Mouse (Mus musculus): ENCODE results near the gene Pdcd5.

The Pdcd5 gene

GRCm38 (mm10) chr7:35646317-35647081 lies 822 bp downstream of the Pdcd5 start:
- DNase-seq (ENCODE audit: low spot score), result peak; percentile 41

- no peak for DNase-seq (ENCODE audit: low spot score)
These were observed 7.2 kb downstream of the Pdcd5 start for GRCm38 (mm10) chr7:35640072-35640471.

- no peak for DNase-seq (ENCODE audit: low spot score)
These were observed 10.4 kb downstream of the Pdcd5 start for GRCm38 (mm10) chr7:35636874-35637273.

- peak; percentile 75 for DNase-seq (ENCODE audit: low spot score)
These were observed 11.1 kb downstream of the Pdcd5 start for GRCm38 (mm10) chr7:35636229-35636628.

- peak; percentile 37 for DNase-seq (ENCODE audit: low spot score)
These were observed 18.8 kb downstream of the Pdcd5 start for GRCm38 (mm10) chr7:35628496-35628895.

- no peak for DNase-seq (ENCODE audit: low spot score)
These were observed 19.9 kb downstream of the Pdcd5 start for GRCm38 (mm10) chr7:35627371-35627770.

GRCm38 (mm10) chr7:35626038-35626437 lies 21.3 kb downstream of the Pdcd5 start:
- no peak for DNase-seq (ENCODE audit: low spot score)

- no peak for DNase-seq (ENCODE audit: low spot score)
These were observed 24.7 kb downstream of the Pdcd5 start for GRCm38 (mm10) chr7:35622626-35623025.

GRCm38 (mm10) chr7:35617513-35617912 lies 29.8 kb downstream of the Pdcd5 start:
- DNase-seq (ENCODE audit: low spot score), result no peak

- no peak for DNase-seq (ENCODE audit: low spot score)
These were observed 38.1 kb downstream of the Pdcd5 start for GRCm38 (mm10) chr7:35609245-35609644.

- no peak for DNase-seq (ENCODE audit: low spot score)
These were observed 40.5 kb downstream of the Pdcd5 start for GRCm38 (mm10) chr7:35606816-35607215.

- DNase-seq (ENCODE audit: low spot score), result no peak
These were observed 44.6 kb downstream of the Pdcd5 start for GRCm38 (mm10) chr7:35602766-35603165.

GRCm38 (mm10) chr7:35601106-35601505 lies 46.2 kb downstream of the Pdcd5 start:
- no peak for DNase-seq (ENCODE audit: low spot score)

GRCm38 (mm10) chr7:35600031-35600430 lies 47.3 kb downstream of the Pdcd5 start:
- DNase-seq (ENCODE audit: low spot score), result no peak

- DNase-seq (ENCODE audit: low spot score), result no peak
These were observed 47.8 kb downstream of the Pdcd5 start for GRCm38 (mm10) chr7:35599492-35599891.

- no peak for DNase-seq (ENCODE audit: low spot score)
These were observed 53.0 kb downstream of the Pdcd5 start for GRCm38 (mm10) chr7:35594311-35594710.
